Mouse (Mus musculus) CD4-positive naive resting alpha-beta T cell, adult 57 days (primary cell): Measurements from ENCODE around the gene Rimbp2. TPM values are rescaled to one million over a fixed set of nuclear protein-coding genes. Genes with fewer than 3 reads are reported as not detected.

Experiments
- total RNA-seq: library from RNA; stranded (reverse); gene quantifications from one replicate; pipeline ENCODE4 v1.2.4, GENCODE M21; 2023

The Rimbp2 gene
- not detected for total RNA-seq

GRCm38 (mm10) chr5:128953278-128954070, at the start of gene Rimbp2:
Gene Rimbp2, minus strand, starts transcription at chr5:128953486.

Other genes starting within 250 kb of the Rimbp2 start
- gene Stx2, start 55.1 kb upstream of the Rimbp2 start, total RNA-seq = 12.7 TPM
- gene Ran, start 66.6 kb upstream of the Rimbp2 start, total RNA-seq = 94.4 TPM
- gene Adgrd1, start 143.3 kb upstream of the Rimbp2 start, total RNA-seq = 1.9 TPM